ENCODE assay signal across 8 mouse cellular contexts in genomic region chr2:80639398-80639797, GRCm38 (mm10). TPM values are rescaled to one million over a fixed set of nuclear protein-coding genes. Genes with fewer than 3 reads are reported as not detected.
DNase-seq lines count a peak whose midpoint lies in the region; ATAC-seq and TF ChIP-seq lines count a peak whose summit lies in the region.

No protein-coding gene starts in this region.

- H3K4me1 ChIP-seq in testis, adult 2 months (ENCODE audit: control insufficient read depth, insufficient read depth, low read length): no peaks in the 10 kb centered on the region
- peaks cover 5% of the 10 kb centered on the region for H3K4me1 ChIP-seq in limb, embryonic 13.5 days
- peaks cover 5% of the 10 kb centered on the region; the same call in 1 of the 2 replicates for H3K4me1 ChIP-seq in stomach, embryonic 16.5 days (ENCODE audit: control insufficient read depth, insufficient read depth, low read length)

- H3K4me2 ChIP-seq in limb, embryonic 13.5 days (replicated peaks): peak overlapping the region; percentile 71
- H3K4me2 ChIP-seq in stomach, embryonic 16.5 days (ENCODE audit: low read depth, low read length): peak overlapping the region; percentile 74

- H3K27ac ChIP-seq in testis, adult 2 months (ENCODE audit: control insufficient read depth, insufficient read depth, low read depth, low read length): no peak overlapping the region
- no peak overlapping the region for H3K27ac ChIP-seq in limb, embryonic 13.5 days
- H3K27ac ChIP-seq in stomach, embryonic 16.5 days (ENCODE audit: low read length): no peak overlapping the region

- WGBS in limb, embryonic 13.5 days: 13% methylated on average over 8 of the region's 8 CpGs
- WGBS in stomach, embryonic 16.5 days: 8% methylated on average over 8 of the region's 8 CpGs

- DNase-seq in cerebellum, adult 9-10 months: peak; percentile 18
- no peak for DNase-seq in cerebellum, postnatal 36 days
- DNase-seq in testis, postnatal 14 days (ENCODE audit: low spot score): no peak
- DNase-seq in cerebellum, adult 18-20 months: no peak
- no peak for DNase-seq in left cerebral cortex, adult 11 months (ENCODE audit: low spot score)

- H3K9me3 ChIP-seq in limb, embryonic 13.5 days: no peaks in the 10 kb centered on the region
- no peaks in the 10 kb centered on the region for H3K9me3 ChIP-seq in stomach, embryonic 16.5 days (replicated peaks; ENCODE audit: control insufficient read depth, low read length)

- no peak for ATAC-seq in limb, embryonic 13.5 days (ENCODE audit: low FRiP score, low read depth)
- no peak for ATAC-seq in stomach, embryonic 16.5 days (ENCODE audit: insufficient read depth, low FRiP score)

- H3K4me3 ChIP-seq in testis, adult 2 months (ENCODE audit: control insufficient read depth, low read depth, low read length): peak overlapping the region; percentile 86
- H3K4me3 ChIP-seq in limb, embryonic 13.5 days: peak overlapping the region; percentile 88
- peak overlapping the region; percentile 86 for H3K4me3 ChIP-seq in stomach, embryonic 16.5 days (replicated peaks; ENCODE audit: low read length)

- H3K27me3 ChIP-seq in testis, adult 2 months (ENCODE audit: control insufficient read depth, insufficient read depth, low read length): no peaks in the 10 kb centered on the region
- H3K27me3 ChIP-seq in limb, embryonic 13.5 days: no peaks in the 10 kb centered on the region
- H3K27me3 ChIP-seq in stomach, embryonic 16.5 days (ENCODE audit: control insufficient read depth, insufficient read depth, low read length): no peaks in the 10 kb centered on the region

- peaks cover 4% of the 10 kb centered on the region for H3K36me3 ChIP-seq in testis, adult 2 months (ENCODE audit: control insufficient read depth, insufficient read depth, low read length)
- H3K36me3 ChIP-seq in limb, embryonic 13.5 days: peaks cover 17% of the 10 kb centered on the region
- peaks cover 10% of the 10 kb centered on the region; the same call in 1 of the 2 replicates for H3K36me3 ChIP-seq in stomach, embryonic 16.5 days (ENCODE audit: control insufficient read depth, insufficient read depth, low read length)

- no peak for TF ChIP-seq CTCF in testis, adult 2 months (IDR thresholded peaks at IDR 0.05; ENCODE audit: control insufficient read depth, insufficient read depth, insufficient replicate concordance, low read depth, low read length)

- H3K9ac ChIP-seq in limb, embryonic 13.5 days: peak overlapping the region; percentile 81
- H3K9ac ChIP-seq in stomach, embryonic 16.5 days (ENCODE audit: low read length): peak overlapping the region; percentile 80

- no peak for TF ChIP-seq POLR2A in testis, adult 2 months (IDR thresholded peaks at IDR 0.05; ENCODE audit: control insufficient read depth, low read depth, low read length)

RNA-seq across cellular contexts. Expression of gene Nup35, which starts 22.4 kb away (rescaled TPM):
- 77.9 and 81.7 TPM in 2 replicates for polyA plus RNA-seq in testis, adult 2 months (2012; rRNA removed)
- 48.0 and 51.8 TPM in 2 replicates for polyA plus RNA-seq in limb, embryonic 13.5 days (2015; fragmentation: Nextera tagmentation; extraction: Ambion mirVana)
- 35.6 and 37.6 TPM in 2 replicates for polyA plus RNA-seq in stomach, embryonic 16.5 days (2015; fragmentation: Nextera tagmentation; extraction: Ambion mirVana)

RNA-seq across cellular contexts. Expression of gene Dusp19, which starts 22.6 kb away (rescaled TPM):
- 11.4 and 11.6 TPM in 2 replicates for polyA plus RNA-seq in testis, adult 2 months (2012; rRNA removed)
- 16.9 and 17.1 TPM in 2 replicates for polyA plus RNA-seq in limb, embryonic 13.5 days (2015; fragmentation: Nextera tagmentation; extraction: Ambion mirVana)
- 15.4 and 16.7 TPM in 2 replicates for polyA plus RNA-seq in stomach, embryonic 16.5 days (2015; fragmentation: Nextera tagmentation; extraction: Ambion mirVana)

RNA-seq across cellular contexts. Expression of gene Nckap1, which starts 58.2 kb away (rescaled TPM):
- 11.3 and 15.2 TPM in 2 replicates for polyA plus RNA-seq in testis, adult 2 months (2012; rRNA removed)
- polyA plus RNA-seq in limb, embryonic 13.5 days (2015; fragmentation: Nextera tagmentation; extraction: Ambion mirVana): 63.0 and 64.1 TPM in 2 replicates
- polyA plus RNA-seq in stomach, embryonic 16.5 days (2015; fragmentation: Nextera tagmentation; extraction: Ambion mirVana): 43.8 and 43.9 TPM in 2 replicates
